Mouse (Mus musculus) leukemia stem cell, adult 10-12 weeks (primary cell): ENCODE measurements around the gene Ahr. TPM values are rescaled to one million over a fixed set of nuclear protein-coding genes. Genes with fewer than 3 reads are reported as not detected.

ENCODE experiments used
- polyA plus RNA-seq: library from polyadenylated mRNA; stranded (reverse); fragments of >175 nt; gene quantifications from 2 replicates; pipeline ENCODE4 v1.2.3, GENCODE M21; 2012; ENCODE audit warnings: low replicate concordance

Ahr gene
- polyA plus RNA-seq, result 0.32 and 0.59 TPM in 2 replicates

GRCm38 (mm10) chr12:35534754-35535236 is at the start of gene Ahr:
Ahr (minus strand) TSS chr12:35535038.

